Mouse (Mus musculus) fat pad, adult 2 months (tissue): ENCODE results near the gene Tpm1.

ENCODE experiments used
- DNase-seq: peaks from one replicate; pipeline ENCODE4 v3.0.0-alpha.2; 2011; ENCODE audit warnings: low read depth, low spot score; ENCODE audit errors: extremely low read depth

Tpm1 gene

GRCm38 (mm10) chr9:67046881-67047605, 2.2 kb downstream of the Tpm1 start:
- no peak for DNase-seq

GRCm38 (mm10) chr9:67045966-67046602, 3.1 kb downstream of the Tpm1 start:
- no peak for DNase-seq

- no peak for DNase-seq
These were observed 3.9 kb downstream of the Tpm1 start for GRCm38 (mm10) chr9:67045306-67045675.

- no peak for DNase-seq
These were observed 4.5 kb downstream of the Tpm1 start for GRCm38 (mm10) chr9:67044551-67045305.

GRCm38 (mm10) chr9:67043231-67044199, 5.7 kb downstream of the Tpm1 start:
- peak; percentile 33 for DNase-seq

- no peak for DNase-seq
These were observed 6.4 kb downstream of the Tpm1 start for GRCm38 (mm10) chr9:67042813-67043207.

- DNase-seq, result no peak
These were observed 7.1 kb downstream of the Tpm1 start for GRCm38 (mm10) chr9:67041840-67042812.

- DNase-seq, result no peak
These were observed 8.0 kb downstream of the Tpm1 start for GRCm38 (mm10) chr9:67040963-67041839.

- DNase-seq, result no peak
These were observed 9.3 kb downstream of the Tpm1 start for GRCm38 (mm10) chr9:67039867-67040266.

- DNase-seq, result no peak
These were observed 10.5 kb downstream of the Tpm1 start for GRCm38 (mm10) chr9:67038686-67039085.

- no peak for DNase-seq
These were observed 11.5 kb downstream of the Tpm1 start for GRCm38 (mm10) chr9:67037666-67038065.

GRCm38 (mm10) chr9:67036527-67037118, 12.6 kb downstream of the Tpm1 start:
- DNase-seq, result peak; percentile 54

GRCm38 (mm10) chr9:67035957-67036451, 13.2 kb downstream of the Tpm1 start:
- no peak for DNase-seq

GRCm38 (mm10) chr9:67034677-67035076, 14.5 kb downstream of the Tpm1 start:
- DNase-seq, result no peak

- DNase-seq, result no peak
These were observed 16.2 kb downstream of the Tpm1 start for GRCm38 (mm10) chr9:67033016-67033415.

- no peak for DNase-seq
These were observed 16.6 kb downstream of the Tpm1 start for GRCm38 (mm10) chr9:67032611-67033010.

GRCm38 (mm10) chr9:67029518-67029917, 19.7 kb downstream of the Tpm1 start:
- DNase-seq, result no peak

GRCm38 (mm10) chr9:67028929-67029328, 20.3 kb downstream of the Tpm1 start:
- DNase-seq, result no peak
